Mouse (Mus musculus) cerebellum, adult 11 months (tissue): ENCODE measurements around the gene Pbxip1.
A peak's percentile ranks its signal among the peaks of the same experiment; 100 is the strongest.
"Not testable (repeated sequence)": the region's sequence is repeated elsewhere in the genome, so short reads cannot be mapped to it uniquely, and the experiment has no call there.

Source experiments
- DNase-seq: peaks from one replicate; pipeline ENCODE4 v3.0.0; 2022

Gene Pbxip1

GRCm38 (mm10) chr3:89410864-89411263, 25.6 kb upstream of the Pbxip1 start:
- no peak for DNase-seq

DNA sequence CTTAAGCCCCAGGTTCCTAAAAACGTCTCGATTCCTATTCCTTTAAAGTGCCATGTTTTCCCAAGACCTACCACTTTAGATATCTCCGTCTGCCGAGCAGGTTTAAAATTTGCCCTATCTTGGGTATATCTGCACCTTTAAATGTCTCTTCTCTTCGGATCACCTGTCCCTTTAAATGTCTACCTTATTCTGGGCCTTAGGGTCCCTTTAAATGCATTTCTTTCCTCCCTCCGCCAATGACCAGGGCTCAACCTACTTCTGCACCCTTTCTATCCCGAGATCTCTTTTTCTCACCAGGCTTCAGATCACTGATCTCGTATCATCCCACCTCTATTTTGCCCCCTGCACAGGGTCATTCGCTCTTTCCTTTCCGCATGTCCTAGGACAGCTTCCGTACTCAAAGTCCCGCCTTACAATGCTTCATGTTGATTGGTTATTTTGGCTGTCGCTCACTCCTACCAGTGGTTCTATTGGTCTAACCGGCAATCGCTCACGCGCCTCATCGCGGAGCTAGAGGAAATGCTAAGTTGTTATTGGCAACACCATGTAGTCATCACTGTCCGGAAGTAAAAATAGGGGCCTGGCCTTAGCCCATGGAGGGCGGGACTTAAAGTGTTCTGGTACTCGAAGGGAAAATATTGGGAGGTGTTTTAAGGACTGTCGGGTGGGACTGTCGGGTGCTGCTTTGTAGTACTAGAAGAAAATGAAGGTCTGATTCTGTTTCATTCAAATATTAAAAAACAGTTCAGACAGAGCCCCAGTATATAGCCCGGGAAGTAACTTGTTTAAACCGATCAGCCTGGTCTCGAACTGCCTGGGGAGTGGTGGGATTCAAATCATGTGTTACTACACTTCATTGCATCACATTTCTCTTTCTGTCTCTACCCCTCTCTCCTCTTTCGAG, 24.8 kb upstream of the Pbxip1 start, which contains the start of gene Flad1:
Gene Flad1, minus strand, starts transcription at position 381 of the 904 bp plus-strand sequence.
- peak; percentile 99 for DNase-seq

- no peak for DNase-seq
Observed at GRCm38 (mm10) chr3:89416158-89416557, 20.3 kb upstream of the Pbxip1 start.

- no peak for DNase-seq
Observed at GRCm38 (mm10) chr3:89417131-89417530, 19.4 kb upstream of the Pbxip1 start.

DNA sequence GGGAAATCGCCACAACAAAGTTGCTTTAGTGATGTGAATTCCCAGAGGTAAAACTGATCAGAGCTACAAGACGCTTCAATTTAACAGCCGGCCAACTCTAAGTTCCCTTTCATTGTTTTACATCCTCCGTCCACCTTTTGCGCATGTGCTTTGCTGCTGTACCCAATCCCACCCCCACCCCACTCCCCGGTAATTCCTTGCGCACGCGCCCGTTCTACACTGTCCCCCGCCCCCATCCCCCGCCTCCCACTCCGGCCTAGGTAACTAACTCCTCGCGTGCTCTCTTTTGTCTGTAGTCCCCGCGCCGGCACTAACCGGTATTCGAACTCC, 18.7 kb upstream of the Pbxip1 start:
- DNase-seq, result no peak

DNA sequence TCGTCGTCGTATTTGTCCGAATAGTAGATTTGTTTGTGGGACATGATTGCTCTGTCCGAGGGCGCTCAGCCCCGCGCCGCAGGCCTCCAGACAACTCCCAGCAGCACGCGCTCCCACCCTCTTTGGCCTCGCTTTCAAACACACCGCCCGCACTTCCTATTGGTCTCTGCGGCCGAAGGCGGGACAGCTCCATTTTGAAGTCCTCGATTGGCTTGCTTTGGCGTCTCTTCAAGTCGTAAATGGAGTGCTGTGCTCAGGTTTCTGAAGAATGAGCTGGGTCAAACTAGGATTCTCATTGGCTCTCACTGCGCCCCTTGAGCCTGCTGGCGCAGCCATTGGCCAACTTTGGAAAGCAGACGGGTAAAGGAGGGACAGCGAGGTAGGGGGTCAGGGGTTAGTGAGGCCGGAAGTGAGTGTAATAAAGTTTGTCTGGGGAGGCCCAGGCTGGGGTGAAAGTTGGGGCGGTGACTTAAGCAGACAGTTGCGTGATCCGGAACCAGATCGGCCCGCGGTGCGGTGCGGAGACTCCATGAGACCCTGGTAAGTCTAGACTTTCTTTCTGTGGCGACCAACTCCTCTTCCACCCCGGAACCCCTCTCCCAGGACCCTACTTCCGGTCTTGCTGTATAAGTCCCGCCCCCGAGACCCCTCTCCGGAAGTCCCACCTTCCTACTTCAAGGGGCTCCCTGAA, 18.2 kb upstream of the Pbxip1 start, which contains the start of the genes Cks1b and Shc1:
Gene Cks1b, minus strand, starts transcription at position 214 of the 691 bp plus-strand sequence.
Gene Shc1, plus strand, starts transcription at position 274 of the 691 bp plus-strand sequence.
- DNase-seq, result peak; percentile 84

DNA sequence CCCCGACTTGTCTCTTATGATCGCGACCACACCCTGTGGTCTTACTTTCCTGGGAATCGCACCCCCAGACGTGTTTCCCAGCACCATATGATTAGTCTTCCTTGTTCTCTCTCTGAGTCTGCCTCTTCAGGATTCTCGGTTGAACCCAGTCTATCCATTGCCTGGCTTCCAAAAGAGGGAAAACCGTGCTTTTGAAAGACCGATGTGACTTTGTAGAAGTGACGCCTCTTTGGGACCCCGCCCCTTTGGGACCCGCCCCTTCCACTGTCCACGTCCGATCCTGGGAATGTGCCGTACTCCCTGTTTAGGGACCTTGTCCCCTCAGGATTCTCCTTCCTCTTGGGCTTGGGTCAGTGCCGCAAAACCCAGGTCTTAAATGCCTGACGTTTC, 17.6 kb upstream of the Pbxip1 start:
- DNase-seq, result no peak

DNA sequence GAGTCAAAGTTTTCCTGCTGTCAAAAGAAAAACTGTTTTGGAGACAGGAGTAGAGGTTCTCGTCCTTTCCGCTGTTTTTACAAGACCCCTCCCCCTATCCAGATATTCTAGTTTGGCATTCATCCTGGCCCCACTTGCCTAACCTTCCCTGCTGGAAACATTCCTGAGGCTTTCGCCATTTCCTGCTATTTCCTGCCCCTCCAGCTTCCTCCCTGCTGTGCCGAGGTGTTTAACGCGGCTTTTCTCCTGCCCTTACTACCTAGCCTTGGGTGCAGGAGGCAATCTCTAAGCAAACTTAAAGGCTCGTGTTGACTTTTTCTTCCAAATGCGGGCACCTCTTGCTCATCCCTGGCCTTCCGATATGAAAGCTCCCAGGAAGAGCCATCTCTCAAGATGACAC, 16.9 kb upstream of the Pbxip1 start:
- no peak for DNase-seq

GRCm38 (mm10) chr3:89419981-89420380, 16.5 kb upstream of the Pbxip1 start:
- no peak for DNase-seq

DNA sequence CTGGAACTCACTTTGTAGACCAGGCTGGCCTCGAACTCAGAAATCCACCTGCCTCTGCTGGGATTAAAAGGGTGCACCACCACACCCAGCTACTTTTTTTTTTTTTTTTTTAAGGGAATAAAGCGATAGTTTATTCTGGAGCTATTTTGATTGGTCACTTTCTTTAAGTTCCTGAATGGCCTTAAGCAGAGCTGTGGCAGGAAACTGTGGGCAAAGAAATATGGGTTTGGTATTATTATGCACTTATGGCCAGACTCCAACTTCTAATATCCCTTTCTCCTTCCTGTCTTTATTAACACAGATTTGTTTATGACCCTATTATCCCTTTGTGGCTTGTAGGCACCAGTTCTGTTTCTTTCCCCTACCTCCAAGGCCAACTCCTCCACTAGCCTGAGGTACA, 16.1 kb upstream of the Pbxip1 start:
- DNase-seq, result no peak

- peak; percentile 35 for DNase-seq
Observed at GRCm38 (mm10) chr3:89421002-89421774, 15.3 kb upstream of the Pbxip1 start.

DNA sequence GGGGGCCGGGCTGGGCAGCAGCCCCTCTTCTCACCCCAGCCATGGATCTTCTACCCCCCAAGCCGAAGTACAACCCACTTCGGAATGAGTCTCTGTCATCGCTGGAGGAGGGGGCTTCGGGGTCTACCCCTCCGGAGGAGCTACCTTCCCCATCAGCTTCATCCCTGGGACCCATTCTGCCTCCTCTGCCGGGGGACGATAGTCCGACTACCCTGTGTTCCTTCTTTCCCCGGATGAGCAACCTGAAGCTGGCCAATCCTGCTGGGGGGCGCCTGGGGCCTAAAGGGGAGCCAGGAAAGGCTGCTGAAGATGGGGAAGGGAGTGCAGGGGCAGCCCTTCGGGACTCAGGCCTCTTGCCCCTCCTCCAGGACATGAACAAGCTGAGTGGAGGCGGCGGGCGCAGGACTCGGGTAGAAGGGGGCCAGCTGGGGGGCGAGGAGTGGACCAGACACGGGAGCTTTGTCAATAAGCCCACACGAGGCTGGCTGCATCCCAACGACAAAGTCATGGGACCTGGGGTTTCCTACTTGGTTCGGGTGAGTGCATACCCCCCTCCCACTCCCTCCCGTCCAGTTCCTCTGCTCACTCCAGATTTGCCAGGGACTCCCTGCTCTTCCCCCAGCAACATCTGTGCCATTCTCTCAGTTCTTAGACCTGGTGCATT, 14.6 kb upstream of the Pbxip1 start:
- no peak for DNase-seq

GRCm38 (mm10) chr3:89422556-89423205, 13.8 kb upstream of the Pbxip1 start:
- DNase-seq, result no peak

DNA sequence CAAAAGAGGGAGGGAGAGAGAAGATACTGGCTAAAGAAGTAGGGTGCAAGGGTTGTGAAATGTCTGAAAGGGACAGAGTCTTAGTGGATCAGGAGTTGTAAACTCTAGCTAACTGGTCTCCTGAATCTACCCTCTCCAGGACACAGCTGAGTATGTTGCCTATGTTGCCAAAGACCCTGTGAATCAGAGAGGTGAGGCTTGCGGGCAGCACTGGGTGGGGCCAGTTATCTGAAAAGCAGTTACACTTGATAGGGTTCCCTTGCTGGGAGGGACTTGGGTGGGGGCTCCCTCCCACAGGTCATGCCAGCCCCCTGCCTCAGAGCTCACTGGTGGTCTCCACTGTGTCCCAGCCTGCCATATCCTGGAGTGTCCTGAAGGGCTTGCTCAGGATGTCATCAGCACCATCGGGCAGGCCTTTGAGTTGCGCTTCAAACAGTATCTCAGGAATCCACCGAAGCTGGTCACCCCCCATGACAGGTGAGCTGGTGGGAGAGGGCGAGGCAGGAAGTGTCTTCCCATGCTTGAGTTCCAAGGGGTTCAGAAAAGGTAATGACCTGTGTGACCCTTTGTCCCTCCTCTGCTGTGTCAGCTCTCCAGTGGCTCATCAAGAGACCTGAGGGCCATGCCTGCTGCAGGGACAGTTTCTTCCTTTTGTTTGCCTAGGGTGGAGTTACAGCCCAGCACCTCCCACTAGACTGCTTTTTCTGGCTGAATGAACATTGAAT, 11.9 kb upstream of the Pbxip1 start:
- no peak for DNase-seq

DNA sequence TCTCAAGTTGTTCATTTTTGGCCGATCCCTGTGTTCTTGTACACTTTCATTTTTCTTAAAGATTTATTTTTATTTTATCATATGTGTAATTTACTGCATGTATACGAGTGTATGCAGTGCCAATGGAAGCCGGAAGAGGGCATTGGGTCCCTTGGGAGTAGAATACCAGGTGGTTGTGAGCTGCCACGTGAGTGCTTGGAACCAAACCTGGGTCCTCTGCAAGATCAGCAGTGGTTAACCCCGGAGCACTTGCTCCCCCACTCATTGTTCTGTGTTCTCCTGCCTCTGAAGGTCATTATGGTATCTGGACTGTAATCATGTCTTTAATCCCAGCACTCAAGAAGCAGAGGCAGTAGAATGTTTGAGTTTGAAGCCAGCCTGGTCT, 11.4 kb upstream of the Pbxip1 start:
- DNase-seq, result no peak

GRCm38 (mm10) chr3:89425876-89426275, 10.6 kb upstream of the Pbxip1 start:
- no peak for DNase-seq

- not testable (repeated sequence) for DNase-seq
Observed at GRCm38 (mm10) chr3:89429021-89429420, 7.5 kb upstream of the Pbxip1 start.

GRCm38 (mm10) chr3:89430171-89431159, 6.0 kb upstream of the Pbxip1 start, which contains the start of gene Pygo2:
Gene Pygo2, plus strand, starts transcription at chr3:89430214.
- DNase-seq, result peak; percentile 91

- no peak for DNase-seq
Observed at GRCm38 (mm10) chr3:89432606-89433005, 3.9 kb upstream of the Pbxip1 start.

GRCm38 (mm10) chr3:89434532-89434931, 2.0 kb upstream of the Pbxip1 start:
- no peak for DNase-seq
